Mouse (Mus musculus): ENCODE data around the gene Fndc3b. TPM values are rescaled to one million over a fixed set of nuclear protein-coding genes. Genes with fewer than 3 reads are reported as not detected.

Fndc3b gene
- polyA plus RNA-seq (2012; rRNA removed; ENCODE audit: low replicate concordance), result 1.3 and 6.3 TPM in 2 replicates

GRCm38 (mm10) chr3:27710648-27711428 lies at the start of gene Fndc3b:
TSS of gene Fndc3b (minus strand) at chr3:27711307.

GRCm38 (mm10) chr3:27371276-27371621 lies 339.9 kb downstream of the Fndc3b start, which contains the start of gene Ghsr:
TSS of gene Ghsr (plus strand) at chr3:27371351.

Other genes starting within 250 kb of the Fndc3b start
- not detected in 2 replicates for gene Tmem212, start 185.1 kb upstream of the Fndc3b start, polyA plus RNA-seq (2012; rRNA removed; ENCODE audit: low replicate concordance)
- gene Pld1, start 227.4 kb upstream of the Fndc3b start, polyA plus RNA-seq (2012; rRNA removed; ENCODE audit: low replicate concordance), result 5.7 and 5.9 TPM in 2 replicates

All from duodenum, adult 2 months (tissue).